Mouse (Mus musculus): ENCODE data around the gene Dnaaf1. TPM values are rescaled to one million over a fixed set of nuclear protein-coding genes. Genes with fewer than 3 reads are reported as not detected.

Dnaaf1 gene
- polyA plus RNA-seq, 1 experiment from 2014 or later: 2.5 TPM

DNA sequence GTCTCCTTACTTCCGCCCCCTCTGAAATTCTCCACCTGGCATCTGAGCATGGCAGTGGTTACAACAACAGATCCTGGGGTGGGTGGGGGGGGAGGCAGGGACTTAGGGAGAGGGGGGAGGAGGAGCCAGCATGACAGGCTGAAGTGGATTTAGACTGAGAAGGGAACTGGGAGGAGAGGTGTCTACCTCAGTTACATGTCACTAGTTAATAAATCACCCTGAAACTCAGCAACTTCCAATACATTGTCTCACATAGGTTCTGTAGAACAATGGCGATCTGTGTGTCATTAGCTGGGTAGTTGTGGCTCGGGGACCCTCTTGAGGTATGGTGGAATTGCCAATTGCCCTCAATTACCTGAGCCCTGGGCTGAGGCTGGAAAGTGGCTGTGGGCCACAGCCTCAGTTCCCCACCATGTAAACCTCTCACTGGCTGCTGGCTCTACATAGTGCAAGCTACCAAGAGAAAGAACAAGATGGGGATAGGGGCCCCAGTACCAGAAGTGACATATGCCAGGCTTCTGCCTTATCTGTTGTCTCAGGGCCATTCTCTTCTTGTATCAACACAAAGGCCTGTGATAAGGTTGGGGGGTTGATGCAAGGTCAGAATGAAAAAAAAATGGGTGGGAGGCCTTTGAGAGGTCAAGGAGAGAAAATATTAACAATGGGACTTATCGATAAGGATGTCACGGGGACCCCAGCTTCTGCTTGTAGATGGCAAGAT, 5.6 kb downstream of the Dnaaf1 start:
- Histone ChIP-seq H3K36me3 (ENCODE audit: control insufficient read depth, insufficient read depth, low read length) (no peaks in the 10 kb centered on the region), H3K4me2 (ENCODE audit: low read depth, low read length) (no peak overlapping the region), H3K9me3 (ENCODE audit: control insufficient read depth, low read length) (no peaks in the 10 kb centered on the region), H3K27ac (replicated peaks; ENCODE audit: low read depth, low read length) (no peak overlapping the region), H3K27me3 (replicated peaks; ENCODE audit: control insufficient read depth, insufficient read depth, low read length) (peaks cover 9% of the 10 kb centered on the region), H3K4me3 (ENCODE audit: low read depth, low read length) (no peak overlapping the region), H3K9ac (ENCODE audit: low read depth, low read length) (no peak overlapping the region), H3K4me1 (ENCODE audit: control insufficient read depth, insufficient read depth, low read length) (no peaks in the 10 kb centered on the region)
- 83% methylated on average over 5 of the region's 5 CpGs for WGBS
- ATAC-seq (ENCODE audit: low read depth) (no peak), DNase-seq (ENCODE audit: low spot score) (no peak)

DNA sequence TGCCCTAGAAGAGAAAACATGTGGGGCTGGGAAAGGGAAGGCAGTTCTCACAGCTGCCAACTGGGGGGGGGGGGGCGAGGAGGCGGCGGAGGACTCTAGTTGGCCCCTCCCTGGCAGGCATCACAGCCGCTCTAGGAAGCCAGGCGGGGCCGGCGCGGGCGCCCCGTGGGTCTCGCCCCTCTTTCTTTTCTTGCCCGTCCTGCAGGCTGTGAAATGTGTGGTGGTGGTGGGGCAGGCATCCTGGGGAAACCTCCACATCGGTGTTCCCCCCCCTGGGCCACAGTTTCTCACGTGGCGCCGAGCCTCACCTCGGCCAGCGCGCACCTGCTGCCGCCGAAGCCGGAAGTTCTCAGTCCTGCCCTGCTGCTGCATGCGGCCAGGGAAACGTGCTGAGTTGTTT, 10.9 kb downstream of the Dnaaf1 start:
- peak; percentile 55 for ATAC-seq (ENCODE audit: low read depth)

DNA sequence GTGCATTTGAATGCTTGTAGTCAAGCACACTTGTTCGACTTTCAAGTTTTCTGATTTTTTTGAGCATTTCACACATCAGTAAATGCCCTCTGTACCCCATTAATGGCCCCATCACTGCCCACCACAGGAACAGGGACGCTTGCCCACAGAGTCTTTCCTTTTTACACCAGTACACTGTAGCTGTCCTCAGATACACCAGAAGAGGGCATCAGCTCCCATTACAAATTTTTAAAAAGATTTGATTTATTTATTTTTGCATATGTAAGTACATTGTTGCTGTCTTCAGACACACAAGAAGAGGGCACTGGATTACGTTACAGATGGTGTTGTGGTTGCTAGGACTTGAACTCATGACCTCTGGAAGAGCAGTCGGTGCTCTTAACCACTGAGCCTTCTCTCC, 13.3 kb downstream of the Dnaaf1 start:
- H3K4me2 ChIP-seq (ENCODE audit: low read depth, low read length): no peak overlapping the region
- no peak overlapping the region for H3K27ac ChIP-seq (replicated peaks; ENCODE audit: low read depth, low read length)
- no peaks in the 10 kb centered on the region for H3K36me3 ChIP-seq (ENCODE audit: control insufficient read depth, insufficient read depth, low read length)
- H3K27me3 ChIP-seq (replicated peaks; ENCODE audit: control insufficient read depth, insufficient read depth, low read length): no peaks in the 10 kb centered on the region
- WGBS: 56% methylated on average over 4 of the region's 4 CpGs
- H3K4me1 ChIP-seq (ENCODE audit: control insufficient read depth, insufficient read depth, low read length): no peaks in the 10 kb centered on the region
- ATAC-seq (ENCODE audit: low read depth): no peak
- no peaks in the 10 kb centered on the region for H3K9me3 ChIP-seq (ENCODE audit: control insufficient read depth, low read length)
- H3K4me3 ChIP-seq (ENCODE audit: low read depth, low read length): no peak overlapping the region
- DNase-seq (ENCODE audit: low spot score): no peak
- no peak overlapping the region for H3K9ac ChIP-seq (ENCODE audit: low read depth, low read length)

More for the DNA sequence above, 10.9 kb downstream of the Dnaaf1 start:
- peak; percentile 59 for DNase-seq (ENCODE audit: low spot score)
- 14% methylated on average over 20 of the region's 24 CpGs for WGBS
- H3K4me3 ChIP-seq (ENCODE audit: low read depth, low read length): peak overlapping the region; percentile 31
- H3K9me3 ChIP-seq (ENCODE audit: control insufficient read depth, low read length): no peaks in the 10 kb centered on the region
- peak overlapping the region; percentile 32; the same call in 1 of the 2 replicates for H3K9ac ChIP-seq (ENCODE audit: low read depth, low read length)
- H3K4me1 ChIP-seq (ENCODE audit: control insufficient read depth, insufficient read depth, low read length): no peaks in the 10 kb centered on the region
- H3K4me2 ChIP-seq (ENCODE audit: low read depth, low read length): peak overlapping the region; percentile 55
- H3K36me3 ChIP-seq (ENCODE audit: control insufficient read depth, insufficient read depth, low read length): no peaks in the 10 kb centered on the region
- no peaks in the 10 kb centered on the region for H3K27me3 ChIP-seq (replicated peaks; ENCODE audit: control insufficient read depth, insufficient read depth, low read length)
- no peak overlapping the region for H3K27ac ChIP-seq (replicated peaks; ENCODE audit: low read depth, low read length)

DNA sequence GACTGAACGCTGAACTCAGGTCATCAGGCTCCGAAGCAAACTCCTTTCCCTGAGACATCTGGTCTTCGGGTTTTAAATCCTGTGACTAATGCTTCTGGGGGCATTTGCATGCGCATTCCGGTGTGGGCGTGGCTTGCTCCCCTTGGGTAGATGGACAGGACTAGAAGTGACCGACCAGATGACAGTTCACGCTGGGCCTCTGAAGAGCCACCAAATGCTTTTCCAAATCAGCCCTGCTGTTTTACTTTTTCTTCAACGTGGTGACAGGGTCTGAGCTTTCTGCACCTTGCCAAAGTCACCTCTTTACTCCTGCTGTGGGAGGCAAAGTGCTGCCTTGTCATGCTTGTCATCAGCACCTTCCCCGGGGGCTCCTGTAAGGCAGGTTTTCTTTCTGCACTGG, 13.8 kb downstream of the Dnaaf1 start:
- H3K27ac ChIP-seq (replicated peaks; ENCODE audit: low read depth, low read length): no peak overlapping the region
- H3K27me3 ChIP-seq (replicated peaks; ENCODE audit: control insufficient read depth, insufficient read depth, low read length): no peaks in the 10 kb centered on the region
- H3K4me2 ChIP-seq (ENCODE audit: low read depth, low read length): no peak overlapping the region
- WGBS: 11% methylated on average over 10 of the region's 10 CpGs
- no peak overlapping the region for H3K9ac ChIP-seq (ENCODE audit: low read depth, low read length)
- H3K9me3 ChIP-seq (ENCODE audit: control insufficient read depth, low read length): no peaks in the 10 kb centered on the region
- no peak overlapping the region for H3K4me3 ChIP-seq (ENCODE audit: low read depth, low read length)
- ATAC-seq (ENCODE audit: low read depth) (no peak), DNase-seq (ENCODE audit: low spot score) (no peak)
- no peaks in the 10 kb centered on the region for H3K36me3 ChIP-seq (ENCODE audit: control insufficient read depth, insufficient read depth, low read length)
- H3K4me1 ChIP-seq (ENCODE audit: control insufficient read depth, insufficient read depth, low read length): no peaks in the 10 kb centered on the region

DNA sequence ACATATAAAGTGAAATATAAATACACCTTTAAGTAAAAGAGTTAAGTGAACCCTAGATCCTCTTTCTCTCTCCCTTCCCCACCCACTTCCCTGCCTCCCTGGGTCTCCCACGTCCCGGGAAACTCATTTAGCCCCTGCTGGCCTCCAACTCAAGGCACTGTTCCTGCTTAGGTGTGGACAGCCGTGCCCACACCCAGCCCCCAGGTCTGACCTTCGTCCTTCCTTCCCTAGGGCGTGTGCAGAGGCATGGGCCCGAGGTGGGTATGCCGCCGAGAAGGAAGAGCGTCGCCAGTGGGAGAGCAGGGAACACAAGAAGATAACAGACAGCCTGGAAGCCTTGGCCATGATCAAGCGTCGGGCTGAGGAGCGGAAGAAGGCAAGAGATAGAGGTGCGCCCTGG, 15.3 kb downstream of the Dnaaf1 start:
- 80% methylated on average over 14 of the region's 14 CpGs for WGBS
- ATAC-seq (ENCODE audit: low read depth): no peak

DNA sequence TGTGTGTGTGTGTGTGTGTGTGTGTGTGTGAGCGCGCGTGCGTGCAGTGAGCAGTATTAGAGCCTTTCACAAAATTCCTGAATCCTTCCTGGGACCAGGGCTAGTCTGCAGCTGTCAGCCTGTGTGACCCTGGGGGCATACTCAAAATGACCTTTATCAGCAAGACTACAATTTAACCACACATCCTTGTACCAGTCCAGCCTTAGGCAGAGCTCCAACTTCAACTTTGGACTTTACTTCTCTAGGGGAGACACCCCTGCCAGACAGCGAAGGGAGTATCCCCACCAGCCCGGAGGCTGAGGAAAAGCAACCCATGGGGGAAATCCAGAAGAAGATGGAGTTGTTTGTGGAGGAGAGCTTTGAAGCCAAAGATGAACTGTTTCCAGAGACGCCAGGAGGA, 16.4 kb downstream of the Dnaaf1 start:
- no peak overlapping the region for H3K4me3 ChIP-seq (ENCODE audit: low read depth, low read length)
- WGBS: 79% methylated on average over 7 of the region's 7 CpGs
- H3K27me3 ChIP-seq (replicated peaks; ENCODE audit: control insufficient read depth, insufficient read depth, low read length): no peaks in the 10 kb centered on the region
- no peak overlapping the region for H3K27ac ChIP-seq (replicated peaks; ENCODE audit: low read depth, low read length)
- no peak overlapping the region for H3K9ac ChIP-seq (ENCODE audit: low read depth, low read length)
- ATAC-seq (ENCODE audit: low read depth) (no peak), DNase-seq (ENCODE audit: low spot score) (no peak)
- H3K9me3 ChIP-seq (ENCODE audit: control insufficient read depth, low read length): no peaks in the 10 kb centered on the region
- H3K4me1 ChIP-seq (ENCODE audit: control insufficient read depth, insufficient read depth, low read length): no peaks in the 10 kb centered on the region
- no peak overlapping the region for H3K4me2 ChIP-seq (ENCODE audit: low read depth, low read length)
- 0 out of 2 replicates have a peak, but pooled peaks cover under 1% of the 10 kb centered on the region for H3K36me3 ChIP-seq (ENCODE audit: control insufficient read depth, insufficient read depth, low read length)

More for the DNA sequence above, 15.3 kb downstream of the Dnaaf1 start:
- Histone ChIP-seq H3K4me3 (ENCODE audit: low read depth, low read length) (no peak overlapping the region), H3K27me3 (replicated peaks; ENCODE audit: control insufficient read depth, insufficient read depth, low read length) (no peaks in the 10 kb centered on the region), H3K27ac (replicated peaks; ENCODE audit: low read depth, low read length) (no peak overlapping the region), H3K36me3 (ENCODE audit: control insufficient read depth, insufficient read depth, low read length) (no peaks in the 10 kb centered on the region), H3K9me3 (ENCODE audit: control insufficient read depth, low read length) (no peaks in the 10 kb centered on the region), H3K9ac (ENCODE audit: low read depth, low read length) (no peak overlapping the region), H3K4me2 (ENCODE audit: low read depth, low read length) (no peak overlapping the region), H3K4me1 (ENCODE audit: control insufficient read depth, insufficient read depth, low read length) (no peaks in the 10 kb centered on the region)
- no peak for DNase-seq (ENCODE audit: low spot score)

DNA sequence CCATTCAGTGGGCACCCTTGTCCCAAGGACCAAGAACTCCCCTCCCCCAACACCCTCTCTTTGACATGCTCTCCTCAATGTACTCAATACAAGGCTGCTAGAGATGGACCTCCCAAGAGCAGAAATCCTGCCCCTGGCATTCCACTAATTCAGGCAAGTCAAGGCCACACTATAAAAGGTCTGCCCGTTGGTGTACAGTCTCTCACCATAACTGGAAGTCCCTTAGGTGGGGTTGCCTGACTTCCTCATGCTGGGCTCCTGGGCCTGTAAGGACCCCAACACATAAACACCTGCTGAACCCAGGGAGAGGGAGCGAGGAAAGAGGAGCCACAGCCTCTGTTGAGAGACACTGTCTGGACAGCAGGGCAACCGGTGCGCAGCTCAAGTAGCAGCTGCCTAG, 28.7 kb downstream of the Dnaaf1 start:
- Histone ChIP-seq H3K9ac (ENCODE audit: low read depth, low read length) (peak overlapping the region; percentile 83), H3K27me3 (replicated peaks; ENCODE audit: control insufficient read depth, insufficient read depth, low read length) (no peaks in the 10 kb centered on the region), H3K4me3 (ENCODE audit: low read depth, low read length) (peak overlapping the region; percentile 74), H3K4me1 (ENCODE audit: control insufficient read depth, insufficient read depth, low read length) (peaks cover 4% of the 10 kb centered on the region; the same call in 1 of the 2 replicates), H3K4me2 (ENCODE audit: low read depth, low read length) (peak overlapping the region; percentile 77; the same call in 1 of the 2 replicates), H3K9me3 (ENCODE audit: control insufficient read depth, low read length) (no peaks in the 10 kb centered on the region; the same call in 1 of the 2 replicates), H3K36me3 (ENCODE audit: control insufficient read depth, insufficient read depth, low read length) (peaks cover 39% of the 10 kb centered on the region), H3K27ac (replicated peaks; ENCODE audit: low read depth, low read length) (no peak overlapping the region)
- 92% methylated on average over 4 of the region's 4 CpGs for WGBS
- ATAC-seq (ENCODE audit: low read depth) (no peak), DNase-seq (ENCODE audit: low spot score) (no peak)

DNA sequence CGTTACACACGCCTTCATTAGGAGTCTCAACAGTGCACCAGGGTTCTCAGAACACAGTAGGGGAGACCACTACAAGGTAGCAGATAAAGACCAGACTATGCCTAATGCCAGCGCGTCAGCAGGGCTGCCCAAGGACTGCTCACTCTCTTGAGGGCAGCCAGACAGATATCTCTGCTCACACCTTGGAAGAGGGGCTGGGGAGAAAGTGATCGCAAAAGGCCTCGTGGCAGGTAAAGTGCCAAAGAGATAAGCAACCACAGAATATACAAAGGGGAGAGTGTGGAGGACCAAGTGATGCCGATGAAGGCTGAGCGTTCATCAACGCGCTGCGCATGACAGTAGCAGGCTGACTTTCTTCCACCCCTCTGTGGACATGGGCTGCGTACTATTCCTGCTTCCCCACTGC, 29.4 kb downstream of the Dnaaf1 start:
- peak overlapping the region; percentile 77 for H3K4me2 ChIP-seq (ENCODE audit: low read depth, low read length)
- DNase-seq (ENCODE audit: low spot score) (no peak), ATAC-seq (ENCODE audit: low read depth) (no peak)
- H3K36me3 ChIP-seq (ENCODE audit: control insufficient read depth, insufficient read depth, low read length): peaks cover 33% of the 10 kb centered on the region
- H3K27me3 ChIP-seq (replicated peaks; ENCODE audit: control insufficient read depth, insufficient read depth, low read length): no peaks in the 10 kb centered on the region
- peak overlapping the region; percentile 83 for H3K9ac ChIP-seq (ENCODE audit: low read depth, low read length)
- H3K4me3 ChIP-seq (ENCODE audit: low read depth, low read length): peak overlapping the region; percentile 74
- 40% methylated on average over 12 of the region's 12 CpGs for WGBS
- peaks cover 4% of the 10 kb centered on the region; the same call in 1 of the 2 replicates for H3K4me1 ChIP-seq (ENCODE audit: control insufficient read depth, insufficient read depth, low read length)
- H3K27ac ChIP-seq (replicated peaks; ENCODE audit: low read depth, low read length): no peak overlapping the region
- H3K9me3 ChIP-seq (ENCODE audit: control insufficient read depth, low read length): peaks cover 4% of the 10 kb centered on the region; the same call in 1 of the 2 replicates

DNA sequence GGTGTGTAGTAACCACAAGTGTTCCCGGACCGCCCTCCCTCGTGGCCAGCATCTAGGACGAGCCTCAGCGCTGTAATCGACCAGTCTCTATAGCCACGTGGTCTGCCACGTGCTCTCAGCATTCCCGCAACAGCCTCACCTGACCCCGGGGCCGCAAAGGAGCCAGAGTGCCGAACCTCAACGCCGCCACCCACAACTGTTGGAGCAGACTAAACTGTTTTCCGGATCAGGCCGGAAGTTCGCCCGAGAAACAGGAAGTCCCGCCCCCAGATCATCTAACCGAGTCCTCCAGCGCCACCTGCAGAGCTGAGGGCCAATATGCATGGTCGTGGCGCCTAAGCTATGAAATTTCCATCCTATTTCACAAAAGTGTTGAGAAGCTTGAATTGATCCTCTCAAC, 30.0 kb downstream of the Dnaaf1 start, which contains the start of gene Taf1c:
Taf1c (minus strand) TSS at position 227 of the 400 bp plus-strand sequence.
- ATAC-seq (ENCODE audit: low read depth): peak; percentile 89
- 1% methylated on average over 23 of the region's 23 CpGs for WGBS
- peak within 1 kb of the TSS; percentile 77 for H3K4me2 ChIP-seq (ENCODE audit: low read depth, low read length)
- peaks cover 4% of the 10 kb centered on the region; the same call in 1 of the 2 replicates for H3K4me1 ChIP-seq (ENCODE audit: control insufficient read depth, insufficient read depth, low read length)
- peak; percentile 96 for DNase-seq (ENCODE audit: low spot score)
- H3K27ac ChIP-seq (replicated peaks; ENCODE audit: low read depth, low read length): no peak within 1 kb of the TSS
- peak within 1 kb of the TSS; percentile 74 for H3K4me3 ChIP-seq (ENCODE audit: low read depth, low read length)
- peak within 1 kb of the TSS; percentile 83 for H3K9ac ChIP-seq (ENCODE audit: low read depth, low read length)
- peaks cover 27% of the 10 kb centered on the region for H3K36me3 ChIP-seq (ENCODE audit: control insufficient read depth, insufficient read depth, low read length)
- no peaks in the 10 kb centered on the region for H3K27me3 ChIP-seq (replicated peaks; ENCODE audit: control insufficient read depth, insufficient read depth, low read length)
- H3K9me3 ChIP-seq (ENCODE audit: control insufficient read depth, low read length): peaks cover 4% of the 10 kb centered on the region; the same call in 1 of the 2 replicates

Data from embryonic facial prominence, embryonic 14.5 days (tissue).